Mouse (Mus musculus): ENCODE results near the gene Kcnq1.

Gene Kcnq1

DNA sequence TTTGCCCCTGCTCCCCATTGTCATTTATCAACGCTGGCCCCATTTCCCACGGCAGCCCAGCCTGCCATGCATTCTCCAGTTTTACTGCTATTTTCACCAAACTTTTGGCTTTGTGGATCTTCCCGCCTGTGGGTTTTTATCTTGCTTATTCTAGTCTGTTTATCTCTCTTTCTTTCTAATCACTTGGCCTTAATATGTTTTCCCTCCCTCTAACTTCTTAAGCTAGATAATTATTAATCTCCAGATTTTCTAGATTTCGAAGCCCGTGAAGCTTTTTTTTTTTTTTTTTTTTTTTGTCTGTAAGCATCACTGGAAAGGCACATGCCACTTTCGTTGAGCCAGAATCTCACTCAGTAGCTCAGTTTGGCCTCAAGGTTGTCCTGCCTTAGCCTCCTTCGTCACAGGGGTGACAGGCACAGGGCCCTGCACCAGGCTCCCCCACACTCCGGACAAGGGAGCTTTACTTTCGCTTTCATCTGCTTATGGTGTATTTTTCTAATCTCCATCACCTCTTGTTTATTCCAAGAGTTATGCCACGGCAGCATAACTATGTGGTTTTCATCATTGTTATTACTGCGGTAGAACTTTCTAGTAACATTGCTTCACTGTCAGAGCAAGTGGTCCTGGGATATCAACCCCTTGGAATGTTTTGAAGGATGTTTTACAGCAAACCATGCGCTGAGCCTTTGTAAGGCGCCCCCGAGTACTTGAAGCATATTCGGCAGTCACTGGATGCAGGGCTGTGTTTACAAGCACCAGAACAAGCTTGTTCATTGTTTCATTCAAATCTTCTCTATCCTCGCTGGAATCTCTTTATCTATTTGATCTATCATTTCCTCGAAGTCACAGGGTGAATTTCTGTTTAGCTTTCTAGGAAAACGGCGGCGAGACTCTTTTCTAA is 261.5 kb downstream of the Kcnq1 start:
- TF ChIP-seq CTCF (conservative IDR thresholded peaks at IDR 0.05; ENCODE audit: low read length) (no peak), NANOG (IDR thresholded peaks at IDR 0.05; ENCODE audit: borderline replicate concordance, low read length) (no peak), POU5F1 (IDR thresholded peaks at IDR 0.05; ENCODE audit: borderline replicate concordance, low read length) (no peak)
- H3K9me3 ChIP-seq (ENCODE audit: low read length) = 0 out of 2 replicates have a peak, but pooled peaks cover 3% of the 10 kb centered on the region
- peaks cover 5% of the 10 kb centered on the region; the same call in 1 of the 2 replicates for H3K4me1 ChIP-seq (replicated peaks; ENCODE audit: low read depth, low read length)
- H3K36me3 ChIP-seq (ENCODE audit: insufficient read depth, low read length) = no peaks in the 10 kb centered on the region
- H3K27me3 ChIP-seq (ENCODE audit: insufficient read depth, low read length) = peaks cover 81% of the 10 kb centered on the region
- no peak overlapping the region for H3K4me3 ChIP-seq (replicated peaks; ENCODE audit: low read length)

DNA sequence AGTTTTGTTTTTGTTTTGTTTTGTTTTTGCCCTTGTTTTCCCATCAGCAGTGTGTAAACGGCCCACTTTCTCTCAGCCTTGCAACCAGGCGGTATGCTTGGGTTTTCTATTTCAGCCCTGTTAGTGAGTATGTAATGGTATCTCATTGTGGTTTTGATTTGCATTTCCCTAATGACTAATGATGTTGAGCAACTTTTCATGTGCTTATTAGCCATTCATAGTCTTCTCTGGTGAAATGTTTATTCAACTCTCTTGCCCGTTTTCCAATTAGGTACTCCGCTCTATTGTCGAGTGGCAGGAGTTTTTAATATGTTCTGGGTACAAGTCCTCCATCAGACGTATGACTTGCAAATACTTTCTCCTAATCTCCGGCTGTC is 262.1 kb downstream of the Kcnq1 start:
- H3K4me1 ChIP-seq (replicated peaks; ENCODE audit: low read depth, low read length) = peaks cover 5% of the 10 kb centered on the region; the same call in 1 of the 2 replicates
- no peaks in the 10 kb centered on the region for H3K36me3 ChIP-seq (ENCODE audit: insufficient read depth, low read length)
- H3K4me3 ChIP-seq (replicated peaks; ENCODE audit: low read length) = no peak overlapping the region
- 0 out of 2 replicates have a peak, but pooled peaks cover 3% of the 10 kb centered on the region for H3K9me3 ChIP-seq (ENCODE audit: low read length)
- H3K27me3 ChIP-seq (ENCODE audit: insufficient read depth, low read length) = peaks cover 81% of the 10 kb centered on the region
- TF ChIP-seq POU5F1 (IDR thresholded peaks at IDR 0.05; ENCODE audit: borderline replicate concordance, low read length) (no peak), NANOG (IDR thresholded peaks at IDR 0.05; ENCODE audit: borderline replicate concordance, low read length) (no peak), CTCF (conservative IDR thresholded peaks at IDR 0.05; ENCODE audit: low read length) (no peak)

DNA sequence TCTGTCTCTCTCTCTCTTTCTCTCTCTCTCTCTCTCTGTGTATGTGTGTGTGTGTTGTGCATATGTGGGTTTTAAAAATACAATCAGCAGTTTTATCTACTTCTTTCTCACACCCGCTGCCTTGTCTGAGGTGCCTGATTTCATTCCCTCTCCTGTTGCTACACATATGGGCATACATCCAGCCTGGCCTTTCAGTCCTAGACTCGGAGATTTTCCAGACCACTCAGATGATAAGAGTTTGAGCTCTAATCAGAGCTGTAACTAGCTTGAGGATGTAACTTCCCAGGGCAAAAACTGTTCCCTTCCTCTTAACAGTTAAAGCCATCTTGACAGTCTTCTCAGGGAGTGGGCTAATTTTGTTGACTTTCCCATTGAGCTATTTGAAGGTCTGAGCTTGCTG is 265.2 kb downstream of the Kcnq1 start:
- no peaks in the 10 kb centered on the region for H3K36me3 ChIP-seq (ENCODE audit: insufficient read depth, low read length)
- 0 out of 2 replicates have a peak, but pooled peaks cover 3% of the 10 kb centered on the region for H3K9me3 ChIP-seq (ENCODE audit: low read length)
- TF ChIP-seq POU5F1 (IDR thresholded peaks at IDR 0.05; ENCODE audit: borderline replicate concordance, low read length) (no peak), NANOG (IDR thresholded peaks at IDR 0.05; ENCODE audit: borderline replicate concordance, low read length) (no peak), CTCF (conservative IDR thresholded peaks at IDR 0.05; ENCODE audit: low read length) (no peak)
- no peak overlapping the region for H3K4me3 ChIP-seq (replicated peaks; ENCODE audit: low read length)
- H3K27me3 ChIP-seq (ENCODE audit: insufficient read depth, low read length) = peaks cover 82% of the 10 kb centered on the region
- H3K4me1 ChIP-seq (replicated peaks; ENCODE audit: low read depth, low read length) = peaks cover 16% of the 10 kb centered on the region

DNA sequence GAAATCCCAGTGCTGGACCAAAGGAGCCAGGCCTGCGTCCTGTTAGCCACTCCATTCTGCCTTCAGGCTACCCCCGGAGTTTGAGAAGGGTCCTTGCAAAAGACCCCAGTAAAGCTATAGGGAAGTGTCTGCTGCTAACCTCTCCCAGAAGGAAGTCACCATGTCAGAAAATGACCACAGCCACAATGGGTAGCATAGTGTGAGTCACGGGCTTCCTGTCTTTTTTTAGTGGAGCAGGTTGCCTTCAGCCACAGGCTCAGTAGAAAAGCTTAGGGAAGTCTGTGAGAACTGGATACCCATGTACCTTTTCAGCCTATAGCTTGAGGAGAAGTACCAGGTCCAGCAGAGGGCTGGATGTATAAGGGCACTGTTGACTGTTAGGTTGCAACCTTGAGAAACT is 267.1 kb downstream of the Kcnq1 start:
- no peak for TF ChIP-seq NANOG (IDR thresholded peaks at IDR 0.05; ENCODE audit: borderline replicate concordance, low read length)
- TF ChIP-seq POU5F1 (IDR thresholded peaks at IDR 0.05; ENCODE audit: borderline replicate concordance, low read length) = no peak
- no peak for TF ChIP-seq CTCF (conservative IDR thresholded peaks at IDR 0.05; ENCODE audit: low read length)
- no peaks in the 10 kb centered on the region for H3K36me3 ChIP-seq (ENCODE audit: insufficient read depth, low read length)
- peaks cover 19% of the 10 kb centered on the region for H3K4me1 ChIP-seq (replicated peaks; ENCODE audit: low read depth, low read length)
- peaks cover 88% of the 10 kb centered on the region for H3K27me3 ChIP-seq (ENCODE audit: insufficient read depth, low read length)
- no peak overlapping the region for H3K4me3 ChIP-seq (replicated peaks; ENCODE audit: low read length)
- no peaks in the 10 kb centered on the region for H3K9me3 ChIP-seq (ENCODE audit: low read length)

DNA sequence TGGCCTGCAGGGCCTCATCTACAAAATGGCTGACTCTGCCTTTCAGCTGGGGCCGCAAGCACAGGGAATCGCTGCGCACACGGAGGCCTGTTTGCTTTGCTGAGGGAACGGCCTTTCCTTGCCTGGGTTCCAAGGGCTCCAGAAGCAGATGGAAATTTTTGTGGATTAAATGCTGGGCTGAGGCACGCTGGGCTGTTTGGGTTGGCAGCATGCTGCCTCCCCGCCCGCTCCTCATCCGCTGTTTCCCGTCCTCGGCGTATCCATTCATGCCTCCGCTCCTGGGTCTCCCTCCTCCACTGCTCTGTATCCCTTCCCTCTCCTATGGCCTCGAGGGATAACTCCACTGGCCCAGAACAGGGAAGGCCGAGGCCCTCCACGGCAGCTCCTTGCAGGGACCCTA is 269.8 kb downstream of the Kcnq1 start:
- Histone ChIP-seq H3K27me3 (ENCODE audit: insufficient read depth, low read length) (peaks cover 98% of the 10 kb centered on the region), H3K4me1 (replicated peaks; ENCODE audit: low read depth, low read length) (peaks cover 31% of the 10 kb centered on the region), H3K36me3 (ENCODE audit: insufficient read depth, low read length) (no peaks in the 10 kb centered on the region), H3K4me3 (replicated peaks; ENCODE audit: low read length) (peak overlapping the region; percentile 48), H3K9me3 (ENCODE audit: low read length) (no peaks in the 10 kb centered on the region)
- TF ChIP-seq NANOG (IDR thresholded peaks at IDR 0.05; ENCODE audit: borderline replicate concordance, low read length) = no peak
- TF ChIP-seq POU5F1 (IDR thresholded peaks at IDR 0.05; ENCODE audit: borderline replicate concordance, low read length) = no peak
- TF ChIP-seq CTCF (conservative IDR thresholded peaks at IDR 0.05; ENCODE audit: low read length) = no peak

DNA sequence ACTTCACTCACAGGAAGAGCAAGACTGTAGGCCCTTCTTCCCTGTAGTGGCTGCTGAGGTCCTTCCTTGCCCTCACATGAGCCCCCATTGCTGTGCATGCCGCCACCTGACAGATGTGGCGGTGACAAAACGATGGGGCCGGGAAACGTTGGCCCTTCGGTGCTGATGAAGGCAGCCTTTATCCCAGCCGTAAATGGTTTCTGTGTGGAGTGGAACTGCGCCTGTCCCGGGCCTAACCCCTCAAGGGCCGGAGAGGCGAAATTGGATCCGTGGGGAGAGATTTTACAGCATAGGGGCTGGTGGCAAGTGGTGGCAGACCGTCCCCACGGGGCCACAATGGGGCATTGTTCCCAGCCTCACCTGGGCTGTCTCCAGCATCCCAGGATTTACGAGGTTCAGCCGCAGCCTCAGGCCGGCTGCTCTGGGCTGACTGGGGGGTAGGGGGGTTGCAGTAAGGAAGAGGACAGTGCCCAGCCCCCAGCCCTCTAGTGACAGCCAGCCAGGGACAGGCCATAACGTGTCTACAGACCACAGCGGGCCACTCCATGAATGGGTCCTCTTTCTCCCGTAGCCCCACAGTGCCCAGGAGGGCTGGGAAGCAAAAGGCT is 274.4 kb downstream of the Kcnq1 start:
- Histone ChIP-seq H3K27me3 (ENCODE audit: insufficient read depth, low read length) (peaks cover 96% of the 10 kb centered on the region), H3K4me3 (replicated peaks; ENCODE audit: low read length) (0 out of 2 replicates have a peak overlapping the region, but pooled peaks have one; percentile 13), H3K4me1 (replicated peaks; ENCODE audit: low read depth, low read length) (peaks cover 28% of the 10 kb centered on the region), H3K36me3 (ENCODE audit: insufficient read depth, low read length) (no peaks in the 10 kb centered on the region), H3K9me3 (ENCODE audit: low read length) (no peaks in the 10 kb centered on the region)
- TF ChIP-seq NANOG (IDR thresholded peaks at IDR 0.05; ENCODE audit: borderline replicate concordance, low read length) = no peak
- TF ChIP-seq CTCF (conservative IDR thresholded peaks at IDR 0.05; ENCODE audit: low read length) = no peak
- TF ChIP-seq POU5F1 (IDR thresholded peaks at IDR 0.05; ENCODE audit: borderline replicate concordance, low read length) = no peak

DNA sequence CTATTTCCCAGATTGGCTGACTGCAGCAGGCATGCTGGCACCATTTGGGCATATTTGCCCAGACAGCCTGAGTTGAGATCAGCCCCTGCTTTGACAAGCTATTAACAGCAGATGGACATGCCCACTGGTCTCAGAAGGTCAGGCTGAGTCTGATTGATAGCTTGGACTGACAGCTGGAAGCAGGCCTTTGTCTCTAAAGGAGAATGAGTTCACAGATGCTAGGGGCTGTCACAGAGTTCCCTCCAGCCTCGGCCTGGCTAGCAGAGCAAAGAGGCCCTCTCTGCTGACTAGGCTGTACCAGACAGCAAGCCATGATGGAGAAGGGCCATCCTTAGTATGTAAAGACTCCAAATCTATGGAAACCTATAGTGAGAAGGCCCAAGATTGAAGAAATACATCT is 280.5 kb downstream of the Kcnq1 start:
- Histone ChIP-seq H3K9me3 (ENCODE audit: low read length) (no peaks in the 10 kb centered on the region), H3K27me3 (ENCODE audit: insufficient read depth, low read length) (peaks cover 92% of the 10 kb centered on the region), H3K36me3 (ENCODE audit: insufficient read depth, low read length) (no peaks in the 10 kb centered on the region), H3K4me1 (replicated peaks; ENCODE audit: low read depth, low read length) (peaks cover 6% of the 10 kb centered on the region; the same call in 1 of the 2 replicates), H3K4me3 (replicated peaks; ENCODE audit: low read length) (no peak overlapping the region)
- TF ChIP-seq POU5F1 (IDR thresholded peaks at IDR 0.05; ENCODE audit: borderline replicate concordance, low read length) = no peak
- TF ChIP-seq NANOG (IDR thresholded peaks at IDR 0.05; ENCODE audit: borderline replicate concordance, low read length) = no peak
- TF ChIP-seq CTCF (conservative IDR thresholded peaks at IDR 0.05; ENCODE audit: low read length) = no peak
